Mouse (Mus musculus) hindbrain, embryonic 12.5 days (tissue): ENCODE results near the gene Ppp2r5c. TPM values are rescaled to one million over a fixed set of nuclear protein-coding genes. Genes with fewer than 3 reads are reported as not detected.

Experiments used
- ATAC-seq: fragments of 200-750 bp; cut with Nextera tagmentation; 2 replicates; pipeline ENCODE4 v1.8.0; 2017; ENCODE audit warnings: moderate TSS enrichment; ENCODE audit not compliant: low FRiP score
- H3K27ac ChIP-seq: fragments of 300-500 bp; sonication (generic); 2 replicates; pipeline ENCODE4 v1.5.1; 2016; ENCODE audit warnings: mild to moderate bottlenecking
- H3K27me3 ChIP-seq: fragments of 300-500 bp; sonication (generic); 2 replicates; pipeline ENCODE4 v1.6.1; 2016; ENCODE audit warnings: mild to moderate bottlenecking
- H3K36me3 ChIP-seq: fragments of 300-500 bp; sonication (generic); 2 replicates; pipeline ENCODE4 v1.6.1; 2016; ENCODE audit warnings: mild to moderate bottlenecking
- H3K4me1 ChIP-seq: fragments of 300-500 bp; sonication (generic); 2 replicates; pipeline ENCODE4 v1.6.1; 2016
- H3K4me2 ChIP-seq: fragments of 300-500 bp; sonication (generic); replicated peaks from 2 replicates; pipeline ENCODE4 v1.6.1; 2016; ENCODE audit warnings: mild to moderate bottlenecking
- H3K4me3 ChIP-seq: fragments of 300-500 bp; sonication (generic); 2 replicates; pipeline ENCODE4 v1.5.1; 2016; ENCODE audit warnings: mild to moderate bottlenecking
- H3K9ac ChIP-seq: fragments of 300-500 bp; sonication (generic); 2 replicates; pipeline ENCODE4 v1.6.1; 2016; ENCODE audit warnings: mild to moderate bottlenecking, moderate library complexity
- H3K9me3 ChIP-seq: fragments of 300-500 bp; sonication (generic); replicated peaks from 2 replicates; pipeline ENCODE4 v1.6.1; 2016; ENCODE audit warnings: mild to moderate bottlenecking
- WGBS: fragments of 180-500 bp; shearing (Covaris S2); methylation state at CpG from one replicate; pipeline ENCODE4 v1.1.7; 2016; 5-methylcytosine and 5-hydroxymethylcytosine counted together
- polyA plus RNA-seq: library from polyadenylated mRNA; unstranded; fragments of >200 nt; fragmentation: Nextera tagmentation; extraction: Ambion mirVana; gene quantifications from 2 replicates; pipeline ENCODE4 v1.2.1, GENCODE M21; 2016

Ppp2r5c gene
- polyA plus RNA-seq, 1 experiment from 2014 or later, result 153 TPM

- Histone ChIP-seq H3K36me3 (peaks cover 100% of the 10 kb centered on the region), H3K27ac (no peak overlapping the region), H3K4me2 (no peak overlapping the region), H3K27me3 (no peaks in the 10 kb centered on the region), H3K4me1 (no peaks in the 10 kb centered on the region), H3K9me3 (no peaks in the 10 kb centered on the region), H3K4me3 (no peak overlapping the region), H3K9ac (no peak overlapping the region)
- 96% methylated on average over 11 of the region's 11 CpGs for WGBS
- ATAC-seq, result no peak
Measured at GRCm38 (mm10) chr12:110630056-110630455, 183.1 kb downstream of the Ppp2r5c start.

Other genes starting within 250 kb of the Ppp2r5c start
- 1.4 and 1.5 TPM in 2 replicates for gene Dio3, start 168.1 kb upstream of the Ppp2r5c start, polyA plus RNA-seq
- gene Dync1h1, start 154.3 kb downstream of the Ppp2r5c start, polyA plus RNA-seq, result 81.7 and 96.4 TPM in 2 replicates
- not detected in 2 replicates for gene 1700001K19Rik, start 235.5 kb downstream of the Ppp2r5c start, polyA plus RNA-seq